Mouse (Mus musculus): ENCODE results near the gene Slc25a26.

The Slc25a26 gene

DNA sequence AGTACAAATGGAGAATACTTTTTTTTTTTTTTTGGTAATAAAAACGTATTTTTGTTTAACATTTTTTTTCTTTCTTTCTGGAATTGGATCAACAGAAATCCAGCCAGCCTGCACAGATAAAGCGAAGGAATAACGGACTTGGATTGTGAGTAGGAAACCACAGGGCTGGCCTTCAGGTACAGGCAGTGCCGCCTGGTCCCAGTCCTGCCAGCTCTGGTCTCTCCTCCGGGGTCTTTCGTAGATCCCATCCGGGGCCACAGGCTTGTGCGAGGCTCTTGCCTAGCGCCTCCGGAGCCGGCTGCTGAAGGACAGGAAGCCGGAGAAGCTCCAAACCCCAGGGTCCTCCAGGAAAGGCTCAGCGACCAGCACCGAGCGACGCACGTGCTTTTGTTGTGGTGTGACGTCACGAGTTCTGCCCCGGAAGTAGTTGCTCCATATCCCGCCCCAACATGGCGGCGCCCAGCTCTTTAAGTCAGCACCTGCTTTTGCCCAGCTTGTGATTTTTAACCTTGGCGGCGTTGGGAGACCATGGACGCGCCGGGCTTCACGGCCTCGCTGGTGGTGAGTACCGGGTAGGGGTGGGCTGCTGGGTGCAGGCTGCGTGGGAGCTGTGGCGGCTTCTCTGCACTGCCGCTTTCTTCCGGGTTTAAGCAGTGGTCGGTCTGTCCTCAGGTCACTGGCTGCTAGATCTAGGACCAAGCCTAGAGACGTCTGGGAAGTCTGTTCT, at the start of gene Slc25a26:
TSS of gene Slc25a26 (plus strand) at position 435 of the 727 bp plus-strand sequence.
- peak; percentile 76 for DNase-seq (ENCODE audit: extremely low spot score, low read depth, low spot score)

DNA sequence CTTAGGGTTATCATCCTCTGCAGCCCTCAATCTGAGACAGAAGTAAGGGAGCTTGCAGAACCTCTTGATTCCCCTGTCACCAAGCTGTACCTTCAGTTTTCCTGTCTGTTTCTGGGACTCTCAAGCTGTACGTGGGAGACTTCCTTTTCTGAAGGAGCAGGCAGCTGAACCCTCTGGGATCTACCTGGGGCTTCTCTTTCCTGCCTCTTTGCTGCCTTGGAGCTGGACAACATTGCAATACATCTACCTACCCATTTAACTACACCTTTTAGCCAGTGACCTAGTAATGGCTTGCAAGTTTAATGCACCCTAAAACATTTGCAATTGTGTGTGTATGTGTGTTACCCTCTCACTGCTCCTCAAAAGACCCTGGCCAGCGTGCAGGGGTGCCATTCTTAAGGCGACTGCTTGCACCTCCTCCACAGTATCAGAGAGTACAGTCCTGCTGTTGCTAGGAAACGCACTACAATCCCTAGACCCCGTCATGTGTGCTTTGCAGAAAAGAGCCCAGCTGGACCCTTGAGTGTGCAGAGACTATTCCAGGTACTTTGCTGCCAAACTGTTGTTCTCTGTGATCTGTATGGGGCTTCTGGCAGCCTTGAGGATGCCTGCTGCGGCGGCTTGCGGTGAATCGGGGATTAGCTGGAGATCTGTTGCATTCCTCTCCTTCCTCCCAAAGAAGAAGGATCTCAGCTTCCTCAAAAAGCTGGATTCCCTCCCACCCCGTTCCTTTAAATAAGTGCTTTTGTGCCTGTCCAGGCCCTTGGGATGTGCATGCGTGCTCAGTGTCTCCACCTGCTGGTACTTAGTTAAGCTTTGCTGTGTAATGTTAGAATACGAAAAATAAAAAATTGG, 35.9 kb upstream of the Slc25a26 start:
- DNase-seq (ENCODE audit: extremely low spot score, low read depth, low spot score), result peak; percentile 62

GRCm38 (mm10) chr6:94466508-94467205, 33.5 kb upstream of the Slc25a26 start:
- no peak for DNase-seq (ENCODE audit: extremely low spot score, low read depth, low spot score)

- DNase-seq (ENCODE audit: extremely low spot score, low read depth, low spot score), result no peak
Observed at GRCm38 (mm10) chr6:94492739-94493138, 7.4 kb upstream of the Slc25a26 start.

DNA sequence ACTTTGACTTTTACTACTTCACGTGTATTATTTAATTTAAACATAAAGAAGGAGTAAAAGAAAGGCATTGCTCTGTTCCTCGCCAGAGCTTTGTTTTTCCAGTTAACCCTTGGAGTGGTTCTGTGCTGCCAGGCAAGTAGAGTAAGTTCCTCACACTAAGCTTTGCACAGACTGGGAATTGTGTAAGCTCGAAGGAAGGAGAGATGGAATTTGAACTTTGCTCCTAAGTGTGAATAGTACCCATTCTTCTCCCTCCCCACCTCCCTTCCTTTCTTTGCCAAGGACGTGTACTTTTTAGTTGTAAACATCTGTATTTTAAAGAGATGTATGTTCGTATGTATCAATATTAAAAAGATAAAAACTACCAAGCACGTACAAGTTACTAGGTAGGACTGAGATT, 3.8 kb downstream of the Slc25a26 start:
- no peak for DNase-seq (ENCODE audit: extremely low spot score, low read depth, low spot score)

- no peak for DNase-seq (ENCODE audit: extremely low spot score, low read depth, low spot score)
Observed at GRCm38 (mm10) chr6:94507921-94508320, 7.8 kb downstream of the Slc25a26 start.

DNA sequence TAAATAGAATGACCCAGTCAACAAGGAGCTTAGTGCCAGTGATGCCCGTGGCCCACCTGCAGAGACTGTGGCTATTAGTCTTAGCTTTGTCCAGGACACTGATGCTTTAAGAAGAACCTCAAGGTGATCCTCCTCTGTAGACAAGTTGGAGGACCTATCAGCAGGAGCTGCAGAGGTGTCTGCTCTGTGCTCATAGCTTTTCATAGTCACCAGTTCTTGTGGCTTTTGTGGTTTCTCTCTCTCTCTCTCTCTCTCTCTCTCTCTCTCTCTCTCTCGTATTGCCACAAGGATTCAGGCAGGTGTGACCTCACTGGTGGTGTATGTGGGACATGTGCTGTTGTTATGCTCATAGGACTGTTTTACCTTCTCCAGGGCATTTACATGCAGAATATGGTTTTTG, 8.7 kb downstream of the Slc25a26 start:
- no peak for DNase-seq (ENCODE audit: extremely low spot score, low read depth, low spot score)

DNA sequence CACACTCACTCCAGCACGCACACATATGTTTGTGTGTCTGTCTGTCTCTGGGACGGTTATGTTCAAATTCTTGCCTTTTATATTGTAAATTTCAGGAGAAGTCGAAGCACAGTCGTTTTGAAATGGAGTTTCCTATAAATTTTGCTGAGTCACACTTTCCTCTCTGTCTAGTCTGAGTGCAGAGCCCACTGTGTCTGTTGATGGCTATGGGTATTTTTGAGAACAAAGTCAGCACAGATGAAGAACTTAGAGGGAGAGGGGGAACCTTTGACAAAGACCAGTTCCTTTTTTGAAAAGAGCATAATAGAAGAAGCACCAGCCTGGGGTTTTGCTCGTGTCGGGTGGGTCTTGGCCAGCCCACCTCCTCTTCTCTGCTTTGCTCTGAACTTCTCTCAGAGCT, 9.1 kb downstream of the Slc25a26 start:
- DNase-seq (ENCODE audit: extremely low spot score, low read depth, low spot score), result no peak

- DNase-seq (ENCODE audit: extremely low spot score, low read depth, low spot score), result no peak
Observed at GRCm38 (mm10) chr6:94518171-94518570, 18.0 kb downstream of the Slc25a26 start.

DNA sequence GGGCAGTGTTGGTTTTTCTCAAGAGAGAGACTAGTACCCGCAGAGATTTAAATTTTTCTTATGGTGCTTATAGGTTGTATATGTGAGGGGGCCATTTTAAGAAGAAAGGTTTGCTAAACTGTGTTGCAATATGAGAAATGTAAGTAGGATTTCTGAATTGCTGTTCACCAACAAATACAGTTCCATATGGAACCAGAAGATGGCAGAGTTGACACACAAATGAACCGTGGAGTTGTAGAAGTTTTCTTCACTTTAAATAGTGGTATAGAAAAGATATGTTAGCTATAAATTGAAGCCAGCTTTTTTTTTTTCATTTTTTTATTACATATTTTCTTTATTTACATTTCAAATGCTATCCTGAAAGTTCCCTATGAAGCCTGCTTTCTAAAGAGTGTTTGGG, 24.2 kb downstream of the Slc25a26 start:
- no peak for DNase-seq (ENCODE audit: extremely low spot score, low read depth, low spot score)

- no peak for DNase-seq (ENCODE audit: extremely low spot score, low read depth, low spot score)
Observed at GRCm38 (mm10) chr6:94530756-94531155, 30.6 kb downstream of the Slc25a26 start.

DNA sequence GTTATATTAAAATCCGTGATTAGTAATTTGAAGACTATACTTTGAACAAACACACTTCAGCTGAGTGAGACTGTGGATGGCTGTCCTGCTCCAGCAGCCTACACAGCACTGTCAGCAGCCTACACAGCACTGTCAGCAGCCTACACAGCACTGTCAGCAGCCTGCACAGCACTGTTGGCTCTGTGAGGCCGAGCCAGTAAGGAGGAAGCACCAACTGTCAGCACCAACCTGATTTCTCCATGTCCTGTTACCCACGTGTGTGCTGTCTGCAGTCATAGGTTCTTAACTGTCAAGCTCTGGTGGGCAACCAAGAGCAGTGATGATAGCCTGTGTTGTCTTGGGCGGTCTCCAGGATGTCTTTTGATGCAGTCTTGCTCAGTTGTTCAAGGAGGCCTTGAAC, 32.0 kb downstream of the Slc25a26 start:
- DNase-seq (ENCODE audit: extremely low spot score, low read depth, low spot score), result no peak

GRCm38 (mm10) chr6:94536478-94536877, 36.3 kb downstream of the Slc25a26 start:
- DNase-seq (ENCODE audit: extremely low spot score, low read depth, low spot score), result no peak

- no peak for DNase-seq (ENCODE audit: extremely low spot score, low read depth, low spot score)
Observed at GRCm38 (mm10) chr6:94537652-94538051, 37.5 kb downstream of the Slc25a26 start.

DNA sequence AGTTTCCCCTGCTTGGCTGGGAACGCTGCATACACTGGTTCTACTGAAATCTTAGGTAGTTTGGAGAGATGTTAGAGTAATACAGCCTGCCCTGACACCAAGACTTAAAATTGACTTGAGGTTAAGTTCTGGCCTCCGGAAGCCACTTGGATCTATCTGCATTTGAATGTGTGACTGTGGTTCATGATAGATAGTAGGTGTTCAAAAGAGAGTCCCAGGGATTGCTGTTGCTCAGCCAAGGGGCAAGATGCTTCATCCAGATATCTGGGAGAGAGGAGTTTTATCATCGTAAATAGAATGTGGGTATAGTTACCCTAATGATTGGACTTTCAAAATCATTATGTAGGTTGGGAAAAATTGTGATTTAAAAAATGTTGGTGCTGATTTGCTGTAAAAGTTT, 40.0 kb downstream of the Slc25a26 start:
- DNase-seq (ENCODE audit: extremely low spot score, low read depth, low spot score), result no peak

DNA sequence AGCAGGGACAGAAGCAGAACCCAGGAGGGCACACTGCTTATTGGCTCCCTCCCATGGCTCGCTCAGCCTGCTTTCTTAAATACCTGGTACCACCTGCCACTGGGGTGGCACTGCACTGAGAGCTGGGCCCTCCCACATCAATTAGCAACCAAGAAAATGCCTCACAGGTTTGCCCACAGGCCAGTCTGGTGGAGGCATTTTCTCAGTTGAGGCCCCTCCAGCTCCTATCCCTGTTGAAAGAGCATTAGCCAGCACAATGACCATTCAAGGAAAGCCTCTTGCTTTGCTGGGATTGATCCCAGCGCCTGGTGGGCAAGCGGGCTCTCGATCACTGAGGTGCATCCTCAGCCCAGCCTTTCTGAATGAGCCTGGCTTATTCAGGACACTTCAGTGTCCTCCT, 40.5 kb downstream of the Slc25a26 start:
- DNase-seq (ENCODE audit: extremely low spot score, low read depth, low spot score), result no peak

DNA sequence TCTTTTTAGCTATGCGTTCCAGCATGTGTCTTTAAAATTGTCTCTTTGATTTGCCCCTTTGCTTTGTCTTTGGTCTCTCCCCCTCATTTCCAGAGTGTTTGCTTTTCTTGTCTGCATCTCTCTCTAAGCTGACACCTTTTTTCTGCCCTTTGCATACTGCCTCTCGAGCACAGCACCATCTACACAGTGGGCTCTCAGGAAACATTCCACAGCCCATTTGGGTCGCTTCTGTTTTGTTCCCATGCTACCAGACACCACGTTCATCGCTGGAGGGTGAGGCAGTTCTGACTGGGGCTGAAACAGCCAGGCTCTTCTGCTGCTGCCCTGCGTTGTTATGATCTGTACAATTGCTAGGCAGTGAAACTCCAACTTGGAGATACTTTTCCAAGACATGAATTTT, 41.0 kb downstream of the Slc25a26 start:
- DNase-seq (ENCODE audit: extremely low spot score, low read depth, low spot score), result no peak

- no peak for DNase-seq (ENCODE audit: extremely low spot score, low read depth, low spot score)
Observed at GRCm38 (mm10) chr6:94541854-94542253, 41.7 kb downstream of the Slc25a26 start.

GRCm38 (mm10) chr6:94543902-94544840, 44.0 kb downstream of the Slc25a26 start:
- DNase-seq (ENCODE audit: extremely low spot score, low read depth, low spot score), result peak; percentile 46

DNA sequence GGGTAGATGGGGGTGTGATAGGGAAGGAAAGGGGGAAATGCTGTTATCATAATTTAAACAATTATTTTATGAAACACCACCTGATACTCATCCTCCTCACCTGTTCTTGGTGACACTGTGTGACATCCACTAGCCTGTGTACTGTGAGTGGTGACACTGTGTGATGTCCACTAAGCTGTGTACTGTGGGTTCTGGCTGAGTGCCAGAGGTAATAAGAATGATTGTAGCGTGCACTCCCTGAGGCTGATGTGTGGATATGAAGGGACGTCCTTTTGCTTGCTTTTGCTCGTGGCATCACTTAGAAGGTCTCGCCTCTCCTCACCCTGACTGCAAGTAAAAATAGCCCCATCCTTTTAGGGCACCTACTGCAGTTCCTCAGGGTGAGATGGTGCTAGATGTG, 47.1 kb downstream of the Slc25a26 start:
- DNase-seq (ENCODE audit: extremely low spot score, low read depth, low spot score), result no peak

DNA sequence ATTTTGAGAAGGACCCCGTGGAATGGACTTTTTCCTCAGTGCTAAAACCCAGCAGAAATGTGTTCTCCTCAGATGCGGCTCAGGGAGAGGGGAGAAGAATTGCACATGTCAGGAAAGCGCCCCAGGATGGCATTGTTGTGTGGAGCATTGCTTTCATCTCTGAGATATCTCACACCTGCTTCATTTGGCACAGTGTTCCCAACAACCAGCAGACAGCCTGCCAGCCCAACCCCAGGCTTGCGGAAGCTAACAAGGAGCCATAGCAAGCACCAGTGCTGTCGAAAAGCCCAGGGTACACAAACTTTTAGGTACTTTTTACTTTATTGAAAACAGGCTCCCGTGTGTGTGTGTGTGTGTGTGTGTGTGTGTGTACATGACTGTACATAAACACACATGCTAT, 50.2 kb downstream of the Slc25a26 start:
- no peak for DNase-seq (ENCODE audit: extremely low spot score, low read depth, low spot score)

Data from hindlimb bud, embryonic 11.5 days (tissue).